25 mouse cellular contexts compared by ENCODE assay signal in the genomic region with DNA sequence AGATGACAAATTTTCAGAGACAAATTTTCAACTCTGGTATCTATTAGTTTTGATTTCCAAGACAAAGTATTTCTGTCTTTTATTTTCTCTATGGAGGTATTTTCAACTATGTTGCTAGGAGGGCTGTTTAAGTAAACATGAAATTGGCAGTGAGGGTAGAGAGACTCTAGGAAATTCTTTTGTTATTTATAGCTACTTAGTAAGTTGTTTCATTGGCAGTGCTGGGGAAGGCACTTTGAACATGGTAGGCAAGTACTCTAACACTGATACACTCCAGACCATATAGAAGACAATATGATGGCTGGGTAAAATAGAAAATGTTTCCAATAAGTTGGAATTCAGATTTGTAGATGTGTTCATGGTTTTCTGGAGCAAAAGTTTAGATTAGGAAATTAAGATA. TPM values are rescaled to one million over a fixed set of nuclear protein-coding genes. Genes with fewer than 3 reads are reported as not detected.
DNase-seq lines count a peak whose midpoint lies in the region; ATAC-seq and TF ChIP-seq lines count a peak whose summit lies in the region.
"Had no signal": no experiment of that assay in that cellular context is flagged by ENCODE, and none has a peak within 500 bp of the region (broad histone marks: within the 10 kb centered on the region; RNA-seq: fewer than 3 reads in every experiment).

No protein-coding gene starts in this region.

- H3K27me3 ChIP-seq in heart, adult 2 months (ENCODE audit: control insufficient read depth, insufficient read depth, low read length), result no peaks in the 10 kb centered on the region
- H3K27me3 ChIP-seq in heart, embryonic 16.5 days (ENCODE audit: control insufficient read depth, insufficient read depth, low read length), result no peaks in the 10 kb centered on the region
- no peaks in the 10 kb centered on the region for H3K27me3 ChIP-seq in heart, embryonic 12.5 days (replicated peaks)
- no peaks in the 10 kb centered on the region for H3K27me3 ChIP-seq in liver, adult 2 months (ENCODE audit: control insufficient read depth, insufficient read depth, low read length)
- no peaks in the 10 kb centered on the region for H3K27me3 ChIP-seq in liver, postnatal 0 days (ENCODE audit: insufficient read depth, low read length)
- H3K27me3 ChIP-seq: CH12.LX; embryonic facial prominence, embryonic 12.5 days; forebrain, embryonic 13.5 days; Patski had no signal

- no peak for DNase-seq in gastrocnemius, adult 2 months
- DNase-seq in gastrocnemius, postnatal 25 days, result no peak
- DNase-seq in heart, adult 2 months, result no peak
- DNase-seq in heart, postnatal 25 days (ENCODE audit: low spot score), result no peak
- peak; percentile 36 for DNase-seq in liver, adult 2 months (ENCODE audit: extremely low read depth, low read depth, low spot score)
- no peak for DNase-seq in liver, postnatal 0 days
- DNase-seq: adrenal gland, adult 8-10 months; adrenal gland, postnatal 14 days; adrenal gland, postnatal 36 days; B cell, adult 2 months; cerebellum, adult 11-12 months; cerebellum, adult 2 months; cerebellum, adult 9-10 months; cerebellum, postnatal 10 days; cerebellum, postnatal 25 days had no signal

- intact Hi-C loops in gastrocnemius, adult 2 months (cut with DNase I), result no loop called here
- intact Hi-C loops in heart, adult 2 months (cut with DNase I), result no loop called here
- intact Hi-C loops in heart, postnatal 25 days (cut with DNase I), result no loop called here

- no peak overlapping the region for H3K9ac ChIP-seq in heart, adult 2 months (ENCODE audit: low read depth, low read length)
- H3K9ac ChIP-seq in heart, embryonic 16.5 days (ENCODE audit: low read length), result no peak overlapping the region
- no peak overlapping the region for H3K9ac ChIP-seq in heart, embryonic 12.5 days
- H3K9ac ChIP-seq in liver, adult 2 months (ENCODE audit: low read depth, low read length), result no peak overlapping the region
- no peak overlapping the region for H3K9ac ChIP-seq in liver, postnatal 0 days (replicated peaks)
- H3K9ac ChIP-seq: embryonic facial prominence, embryonic 12.5 days; forebrain, embryonic 13.5 days had no signal

- no peak overlapping the region for H3K4me3 ChIP-seq in gastrocnemius, adult 2 months
- no peak overlapping the region for H3K4me3 ChIP-seq in heart, adult 2 months
- no peak overlapping the region for H3K4me3 ChIP-seq in heart, embryonic 16.5 days (ENCODE audit: low read length)
- no peak overlapping the region for H3K4me3 ChIP-seq in heart, embryonic 12.5 days
- no peak overlapping the region for H3K4me3 ChIP-seq in liver, adult 2 months (ENCODE audit: insufficient read depth, low read depth, low read length)
- no peak overlapping the region for H3K4me3 ChIP-seq in liver, postnatal 0 days (ENCODE audit: low read depth, low read length)
- H3K4me3 ChIP-seq: embryonic facial prominence, embryonic 10.5 days; embryonic facial prominence, embryonic 12.5 days; forebrain, embryonic 13.5 days had no signal

- H3K79me2 ChIP-seq in heart, adult 2 months (replicated peaks; ENCODE audit: control insufficient read depth, insufficient read depth, low read length), result no peaks in the 10 kb centered on the region; the same call in 1 of the 2 replicates
- H3K79me2 ChIP-seq in liver, adult 2 months (ENCODE audit: control insufficient read depth, insufficient read depth, low read length), result no peaks in the 10 kb centered on the region

- no peaks in the 10 kb centered on the region; the same call in 1 of the 2 replicates for H3K4me1 ChIP-seq in heart, adult 2 months (ENCODE audit: control insufficient read depth, insufficient read depth, low read length)
- H3K4me1 ChIP-seq in heart, embryonic 16.5 days (ENCODE audit: control insufficient read depth, insufficient read depth, low read length), result peaks cover 6% of the 10 kb centered on the region; the same call in 1 of the 2 replicates
- peaks cover 9% of the 10 kb centered on the region for H3K4me1 ChIP-seq in heart, embryonic 12.5 days (replicated peaks)
- peaks cover 4% of the 10 kb centered on the region for H3K4me1 ChIP-seq in liver, adult 2 months (ENCODE audit: control insufficient read depth, insufficient read depth, low read length)
- no peaks in the 10 kb centered on the region for H3K4me1 ChIP-seq in liver, postnatal 0 days (ENCODE audit: insufficient read depth)
- H3K4me1 ChIP-seq: embryonic facial prominence, embryonic 10.5 days; embryonic facial prominence, embryonic 12.5 days; forebrain, embryonic 13.5 days had no signal

- no peak for TF ChIP-seq EP300 in heart, adult 2 months (IDR thresholded peaks at IDR 0.05; ENCODE audit: insufficient read depth, low read depth, low read length)
- no peak for TF ChIP-seq EP300 in liver, postnatal 0 days (IDR thresholded peaks at IDR 0.05; ENCODE audit: low read depth)

- peaks cover 6% of the 10 kb centered on the region for H3K36me3 ChIP-seq in heart, adult 2 months (ENCODE audit: control insufficient read depth, insufficient read depth, low read length)
- H3K36me3 ChIP-seq in heart, embryonic 16.5 days (ENCODE audit: control insufficient read depth, insufficient read depth), result peaks cover 3% of the 10 kb centered on the region
- H3K36me3 ChIP-seq in heart, embryonic 12.5 days, result 0 out of 2 replicates have a peak, but pooled peaks cover 5% of the 10 kb centered on the region
- H3K36me3 ChIP-seq in liver, adult 2 months (ENCODE audit: control insufficient read depth, insufficient read depth, low read length), result peaks cover 13% of the 10 kb centered on the region
- peaks cover 14% of the 10 kb centered on the region for H3K36me3 ChIP-seq in liver, postnatal 0 days (replicated peaks; ENCODE audit: insufficient read depth, low read length)
- H3K36me3 ChIP-seq: embryonic facial prominence, embryonic 12.5 days had no signal

- ATAC-seq in heart, embryonic 16.5 days (replicated peaks; ENCODE audit: extremely low read depth, insufficient read depth, low FRiP score), result peak; percentile 85
- no peak for ATAC-seq in heart, embryonic 12.5 days (ENCODE audit: insufficient number of reproducible peaks, low FRiP score)
- no peak for ATAC-seq in liver, postnatal 0 days
- ATAC-seq: activated CD4-positive, CD25-positive, alpha-beta regulatory T cell, adult 4 months; CD4-positive, CD25-positive, alpha-beta regulatory T cell, adult 4 months; forebrain, embryonic 13.5 days; Patski had no signal

- H3K4me2 ChIP-seq in heart, embryonic 16.5 days (ENCODE audit: low read depth, low read length), result no peak overlapping the region
- H3K4me2 ChIP-seq in heart, embryonic 12.5 days, result no peak overlapping the region
- no peak overlapping the region for H3K4me2 ChIP-seq in liver, postnatal 0 days (ENCODE audit: low read depth, low read length)
- H3K4me2 ChIP-seq: embryonic facial prominence, embryonic 12.5 days; forebrain, embryonic 13.5 days had no signal

- TF ChIP-seq POLR2A in heart, adult 2 months (IDR thresholded peaks at IDR 0.05; ENCODE audit: insufficient read depth, low read depth, low read length), result no peak
- TF ChIP-seq POLR2A in liver, adult 2 months (IDR thresholded peaks at IDR 0.05; ENCODE audit: extremely low read depth, insufficient read depth, low read length), result no peak

- peak overlapping the region; percentile 6 for H3K27ac ChIP-seq in gastrocnemius, adult 2 months
- H3K27ac ChIP-seq in heart, adult 2 months, result peak overlapping the region; percentile 45
- H3K27ac ChIP-seq in heart, embryonic 16.5 days (ENCODE audit: low read length), result no peak overlapping the region
- no peak overlapping the region for H3K27ac ChIP-seq in heart, embryonic 12.5 days (ENCODE audit: poor library complexity, severe bottlenecking)
- no peak overlapping the region for H3K27ac ChIP-seq in liver, adult 2 months (replicated peaks; ENCODE audit: insufficient read depth, low read depth, low read length)
- H3K27ac ChIP-seq in liver, postnatal 0 days (ENCODE audit: low read depth), result no peak overlapping the region
- H3K27ac ChIP-seq: embryonic facial prominence, embryonic 10.5 days; embryonic facial prominence, embryonic 12.5 days; forebrain, embryonic 13.5 days had no signal

- no peak for TF ChIP-seq CTCF in gastrocnemius, adult 2 months (IDR thresholded peaks at IDR 0.05)
- TF ChIP-seq CTCF in heart, adult 2 months (IDR thresholded peaks at IDR 0.05), result no peak
- TF ChIP-seq CTCF in liver, adult 2 months (IDR thresholded peaks at IDR 0.05; ENCODE audit: low read depth, low read length), result no peak
- TF ChIP-seq CTCF in liver, postnatal 0 days (IDR thresholded peaks at IDR 0.05; ENCODE audit: low read depth), result no peak

- H3K9me3 ChIP-seq in heart, embryonic 16.5 days (replicated peaks; ENCODE audit: control insufficient read depth, low read length), result no peaks in the 10 kb centered on the region
- H3K9me3 ChIP-seq in heart, embryonic 12.5 days (replicated peaks), result no peaks in the 10 kb centered on the region
- H3K9me3 ChIP-seq in liver, postnatal 0 days (ENCODE audit: low read length), result no peaks in the 10 kb centered on the region
- H3K9me3 ChIP-seq: embryonic facial prominence, embryonic 10.5 days; embryonic facial prominence, embryonic 12.5 days; forebrain, embryonic 13.5 days; G1E had no signal

RNA-seq across cellular contexts. Expression of a gene that starts 15.7 kb away (rescaled TPM):
- 10 to 100 TPM; 24.8 to 29.0 TPM for total RNA-seq in gastrocnemius, adult 2 months (2021)
- 10 to 100 TPM; 21.7 to 23.5 TPM for total RNA-seq in gastrocnemius, postnatal 25 days (2021)
- 10 to 100 TPM; 24.4 to 26.7 TPM for total RNA-seq in heart, adult 2 months (2021)
- 7.5 and 16.2 TPM in 2 replicates for polyA plus RNA-seq in heart, adult 2 months (2012; rRNA removed)
- 10 to 100 TPM; 24.9 to 30.8 TPM for total RNA-seq in heart, postnatal 25 days (2021)
- polyA plus RNA-seq in heart, embryonic 16.5 days (2015; fragmentation: Nextera tagmentation; extraction: Ambion mirVana), result 42.0 and 45.2 TPM in 2 replicates
- 46.7 and 50.4 TPM in 2 replicates for polyA plus RNA-seq in heart, embryonic 12.5 days (2016; fragmentation: Nextera tagmentation; extraction: Ambion mirVana)
- total RNA-seq in liver, adult 2 months (2014; rRNA removed), result 41.2 and 46.3 TPM in 2 replicates
- 3.3 and 3.6 TPM in 2 replicates for polyA plus RNA-seq in liver, adult 2 months (2012; rRNA removed)
- polyA plus RNA-seq in liver, postnatal 0 days (2015; fragmentation: Nextera tagmentation; extraction: Ambion mirVana), result 14.3 and 17.2 TPM in 2 replicates

RNA-seq across cellular contexts. Expression of a gene that starts 41.3 kb away (rescaled TPM):
- 10 to 100 TPM; 61.8 to 68.6 TPM for total RNA-seq in gastrocnemius, adult 2 months (2021)
- 10 to 100 TPM; 58.6 TPM for total RNA-seq in gastrocnemius, postnatal 25 days (2021)
- total RNA-seq in heart, adult 2 months (2021), result 10 to 100 TPM; 51.5 to 56.4 TPM
- 17.4 and 37.5 TPM in 2 replicates for polyA plus RNA-seq in heart, adult 2 months (2012; rRNA removed)
- 10 to 100 TPM; 45.3 to 53.2 TPM for total RNA-seq in heart, postnatal 25 days (2021)
- 41.5 and 43.6 TPM in 2 replicates for polyA plus RNA-seq in heart, embryonic 16.5 days (2015; fragmentation: Nextera tagmentation; extraction: Ambion mirVana)
- polyA plus RNA-seq in heart, embryonic 12.5 days (2016; fragmentation: Nextera tagmentation; extraction: Ambion mirVana), result 33.5 and 35.0 TPM in 2 replicates
- total RNA-seq in liver, adult 2 months (2014; rRNA removed), result 158 and 174 TPM in 2 replicates
- polyA plus RNA-seq in liver, adult 2 months (2012; rRNA removed), result 33.3 and 37.6 TPM in 2 replicates
- polyA plus RNA-seq in liver, postnatal 0 days (2015; fragmentation: Nextera tagmentation; extraction: Ambion mirVana), result 40.5 and 43.4 TPM in 2 replicates

Comparison
In these comparisons a context has a peak if more than half of its experiments do, and no peak if none do; other contexts are left out.
1. H3K27ac ChIP-seq: peak in gastrocnemius, adult 2 months (single experiment) and heart, adult 2 months (single experiment); none in heart, embryonic 16.5 days (single experiment), heart, embryonic 12.5 days (single experiment), liver, adult 2 months (single experiment) and liver, postnatal 0 days (single experiment).